Comparison of ENCODE assay signal across 13 mouse cellular contexts in genomic region chr7:142572992-142573391, GRCm38 (mm10). TPM values are rescaled to one million over a fixed set of nuclear protein-coding genes. Genes with fewer than 3 reads are reported as not detected.
DNase-seq lines count a peak whose midpoint lies in the region; ATAC-seq and TF ChIP-seq lines count a peak whose summit lies in the region.
"Had no signal": no experiment of that assay in that cellular context is flagged by ENCODE, and none has a peak within 500 bp of the region (broad histone marks: within the 10 kb centered on the region; RNA-seq: fewer than 3 reads in every experiment).

No protein-coding gene starts in this region.

- TF ChIP-seq POLR2A in heart, adult 2 months (IDR thresholded peaks at IDR 0.05; ENCODE audit: insufficient read depth, low read depth, low read length) = no peak

- H3K27ac ChIP-seq in heart, embryonic 15.5 days = peak overlapping the region; percentile 91
- H3K27ac ChIP-seq in heart, adult 2 months = no peak overlapping the region
- H3K27ac ChIP-seq in lung, embryonic 16.5 days (ENCODE audit: low read length) = peak overlapping the region; percentile 98
- peak overlapping the region; percentile 96 for H3K27ac ChIP-seq in limb, embryonic 12.5 days

- H3K79me2 ChIP-seq in heart, adult 2 months (replicated peaks; ENCODE audit: control insufficient read depth, insufficient read depth, low read length) = no peaks in the 10 kb centered on the region

- H3K36me3 ChIP-seq in heart, embryonic 15.5 days = no peaks in the 10 kb centered on the region
- no peaks in the 10 kb centered on the region for H3K36me3 ChIP-seq in heart, adult 2 months (ENCODE audit: control insufficient read depth, insufficient read depth, low read length)
- no peaks in the 10 kb centered on the region for H3K36me3 ChIP-seq in lung, embryonic 16.5 days (ENCODE audit: control insufficient read depth, insufficient read depth, low read length)
- peaks cover 7% of the 10 kb centered on the region; the same call in 1 of the 2 replicates for H3K36me3 ChIP-seq in limb, embryonic 12.5 days

- H3K27me3 ChIP-seq in heart, embryonic 15.5 days = no peaks in the 10 kb centered on the region
- no peaks in the 10 kb centered on the region for H3K27me3 ChIP-seq in heart, adult 2 months (ENCODE audit: control insufficient read depth, insufficient read depth, low read length)
- no peaks in the 10 kb centered on the region for H3K27me3 ChIP-seq in lung, embryonic 16.5 days (ENCODE audit: control insufficient read depth, insufficient read depth, low read depth, low read length)
- no peaks in the 10 kb centered on the region for H3K27me3 ChIP-seq in limb, embryonic 12.5 days

- no peak overlapping the region for H3K4me3 ChIP-seq in heart, embryonic 15.5 days
- H3K4me3 ChIP-seq in heart, adult 2 months = no peak overlapping the region
- H3K4me3 ChIP-seq in lung, embryonic 16.5 days (ENCODE audit: low read length) = no peak overlapping the region
- H3K4me3 ChIP-seq in limb, embryonic 12.5 days (replicated peaks) = no peak overlapping the region
- H3K4me3 ChIP-seq: megakaryocyte, embryonic 14.5 days; myocyte had no signal

- peaks cover 90% of the 10 kb centered on the region for H3K4me1 ChIP-seq in heart, embryonic 15.5 days (replicated peaks)
- H3K4me1 ChIP-seq in heart, adult 2 months (ENCODE audit: control insufficient read depth, insufficient read depth, low read length) = no peaks in the 10 kb centered on the region
- peaks cover 75% of the 10 kb centered on the region for H3K4me1 ChIP-seq in lung, embryonic 16.5 days (replicated peaks; ENCODE audit: control insufficient read depth, insufficient read depth, low read length)
- H3K4me1 ChIP-seq in limb, embryonic 12.5 days (replicated peaks) = peaks cover 72% of the 10 kb centered on the region
- H3K4me1 ChIP-seq: megakaryocyte, embryonic 14.5 days had no signal

- H3K4me2 ChIP-seq in heart, embryonic 15.5 days = no peak overlapping the region
- peak overlapping the region; percentile 19; the same call in 1 of the 2 replicates for H3K4me2 ChIP-seq in lung, embryonic 16.5 days (ENCODE audit: low read depth, low read length)
- peak overlapping the region; percentile 62 for H3K4me2 ChIP-seq in limb, embryonic 12.5 days

- ATAC-seq in heart, embryonic 15.5 days (replicated peaks; ENCODE audit: insufficient number of reproducible peaks, insufficient read depth, low FRiP score, low read depth) = no peak
- ATAC-seq in lung, embryonic 16.5 days (ENCODE audit: low read depth) = peak; percentile 41
- ATAC-seq in limb, embryonic 12.5 days (ENCODE audit: insufficient number of reproducible peaks, insufficient read depth, low FRiP score, low TSS enrichment, low read depth) = peak; percentile 23; the same call in 1 of the 2 replicates

- intact Hi-C loops in heart, adult 2 months (cut with DNase I) = no loop called here

- no peaks in the 10 kb centered on the region for H3K9me3 ChIP-seq in heart, embryonic 15.5 days (replicated peaks)
- no peaks in the 10 kb centered on the region for H3K9me3 ChIP-seq in lung, embryonic 16.5 days (ENCODE audit: control insufficient read depth, low read length)
- H3K9me3 ChIP-seq in limb, embryonic 12.5 days = no peaks in the 10 kb centered on the region
- H3K9me3 ChIP-seq: megakaryocyte, embryonic 14.5 days had no signal

- 37% methylated on average over 6 of the region's 6 CpGs for WGBS in heart, embryonic 15.5 days
- 80% methylated on average over 6 of the region's 6 CpGs for WGBS in heart, adult 2 months
- 17% methylated on average over 5 of the region's 6 CpGs for WGBS in lung, embryonic 16.5 days
- 3% methylated on average over 6 of the region's 6 CpGs for WGBS in limb, embryonic 12.5 days

- no peak for DNase-seq in heart, adult 2 months
- no peak for DNase-seq in lung, adult 18-20 months
- DNase-seq in yolk sac, embryonic 10.5 days (ENCODE audit: low spot score) = peak; percentile 49
- DNase-seq in right cerebral cortex, postnatal 25 days = no peak
- DNase-seq: adrenal gland, postnatal 36 days; cerebellum, adult 11 months; heart, postnatal 36 days; thymus, postnatal 14 days had no signal

- TF ChIP-seq EP300 in heart, adult 2 months (IDR thresholded peaks at IDR 0.05; ENCODE audit: insufficient read depth, low read depth, low read length) = no peak

- H3K9ac ChIP-seq in heart, embryonic 15.5 days = no peak overlapping the region
- H3K9ac ChIP-seq in heart, adult 2 months (ENCODE audit: low read depth, low read length) = no peak overlapping the region
- peak overlapping the region; percentile 60 for H3K9ac ChIP-seq in lung, embryonic 16.5 days (ENCODE audit: low read length)
- H3K9ac ChIP-seq in limb, embryonic 12.5 days (replicated peaks) = no peak overlapping the region; the same call in 1 of the 2 replicates

- no peak for TF ChIP-seq CTCF in heart, adult 2 months (IDR thresholded peaks at IDR 0.05)

RNA-seq across cellular contexts. Expression of gene Mrpl23, which starts 40.5 kb away (rescaled TPM):
- polyA plus RNA-seq in heart, embryonic 15.5 days (2015; fragmentation: Nextera tagmentation; extraction: Ambion mirVana) = 17.0 and 18.7 TPM in 2 replicates
- total RNA-seq in heart, adult 2 months (2021) = 1 to 10 TPM in 1 of 2 experiments, under 1 TPM in 1; 0.89 to 2.1 TPM
- polyA plus RNA-seq in heart, adult 2 months (2012; rRNA removed) = 12.8 and 18.0 TPM in 2 replicates
- polyA plus RNA-seq in lung, embryonic 16.5 days (2015; fragmentation: Nextera tagmentation; extraction: Ambion mirVana) = 17.2 and 22.4 TPM in 2 replicates
- 29.4 and 33.3 TPM in 2 replicates for polyA plus RNA-seq in limb, embryonic 12.5 days (2016; fragmentation: Nextera tagmentation; extraction: Ambion mirVana)
